ENCODE assay signal across 12 mouse cellular contexts in genomic region chr19:16140710-16141109, GRCm38 (mm10). TPM values are rescaled to one million over a fixed set of nuclear protein-coding genes. Genes with fewer than 3 reads are reported as not detected.
DNase-seq lines count a peak whose midpoint lies in the region; ATAC-seq lines count a peak whose summit lies in the region.
"Had no signal": no experiment of that assay in that cellular context is flagged by ENCODE, and none has a peak within 500 bp of the region (broad histone marks: within the 10 kb centered on the region; RNA-seq: fewer than 3 reads in every experiment).

No protein-coding gene starts in this region.

- ATAC-seq in hindbrain, embryonic 14.5 days (ENCODE audit: low FRiP score) = peak; percentile 44; the same call in 1 of the 2 replicates
- no peak for ATAC-seq in neural tube, embryonic 13.5 days (ENCODE audit: low read depth)
- no peak for ATAC-seq in liver, embryonic 11.5 days (replicated peaks; ENCODE audit: low FRiP score)

- H3K4me3 ChIP-seq in hindbrain, embryonic 14.5 days (replicated peaks; ENCODE audit: low read length) = no peak overlapping the region
- H3K4me3 ChIP-seq in hindbrain, embryonic 10.5 days = no peak overlapping the region
- no peak overlapping the region for H3K4me3 ChIP-seq in neural tube, embryonic 13.5 days
- no peak overlapping the region for H3K4me3 ChIP-seq in liver, embryonic 11.5 days (ENCODE audit: low read depth, low read length)
- H3K4me3 ChIP-seq: erythroblast, embryonic 14.5 days; limb, embryonic 15.5 days had no signal

- DNase-seq in hindbrain, embryonic 14.5 days (ENCODE audit: low spot score) = no peak
- DNase-seq in hindbrain, embryonic 10.5 days (ENCODE audit: low spot score) = no peak
- DNase-seq in neural tube, embryonic 10.5 days (ENCODE audit: extremely low spot score, low spot score) = no peak
- DNase-seq in liver, embryonic 11.5 days (ENCODE audit: low spot score) = no peak
- DNase-seq in skeletal muscle tissue, adult 2 months (ENCODE audit: low read depth, low spot score) = peak; percentile 27
- DNase-seq in adipocyte (ENCODE audit: low spot score) (no peak), MN1 (ENCODE audit: low spot score) (no peak)
- DNase-seq: cerebellum, adult 9-11 months; gastrocnemius, postnatal 14 days had no signal

- H3K27ac ChIP-seq in hindbrain, embryonic 14.5 days = no peak overlapping the region
- H3K27ac ChIP-seq in hindbrain, embryonic 10.5 days = no peak overlapping the region
- H3K27ac ChIP-seq in neural tube, embryonic 13.5 days (replicated peaks) = 0 out of 2 replicates have a peak overlapping the region, but pooled peaks have one; percentile 25
- no peak overlapping the region for H3K27ac ChIP-seq in liver, embryonic 11.5 days (ENCODE audit: low read depth, low read length)
- H3K27ac ChIP-seq: limb, embryonic 15.5 days had no signal

- no peaks in the 10 kb centered on the region for H3K36me3 ChIP-seq in hindbrain, embryonic 14.5 days (replicated peaks; ENCODE audit: control insufficient read depth, insufficient read depth)
- H3K36me3 ChIP-seq in hindbrain, embryonic 10.5 days = peaks cover 20% of the 10 kb centered on the region
- H3K36me3 ChIP-seq in neural tube, embryonic 13.5 days = peaks cover 17% of the 10 kb centered on the region; the same call in 1 of the 2 replicates
- no peaks in the 10 kb centered on the region; the same call in 1 of the 2 replicates for H3K36me3 ChIP-seq in liver, embryonic 11.5 days (ENCODE audit: control insufficient read depth, insufficient read depth, low read length)

- peaks cover 62% of the 10 kb centered on the region for H3K4me1 ChIP-seq in hindbrain, embryonic 14.5 days (replicated peaks; ENCODE audit: control insufficient read depth, insufficient read depth, low read length)
- peaks cover 61% of the 10 kb centered on the region for H3K4me1 ChIP-seq in hindbrain, embryonic 10.5 days (replicated peaks)
- peaks cover 74% of the 10 kb centered on the region for H3K4me1 ChIP-seq in neural tube, embryonic 13.5 days (replicated peaks)
- peaks cover 29% of the 10 kb centered on the region for H3K4me1 ChIP-seq in liver, embryonic 11.5 days (replicated peaks; ENCODE audit: control insufficient read depth, insufficient read depth, low read length)

- 0 out of 2 replicates have a peak overlapping the region, but pooled peaks have one; percentile 7 for H3K4me2 ChIP-seq in hindbrain, embryonic 14.5 days (replicated peaks)
- H3K4me2 ChIP-seq in neural tube, embryonic 13.5 days = no peak overlapping the region
- H3K4me2 ChIP-seq in liver, embryonic 11.5 days = peak overlapping the region; percentile 35
- H3K4me2 ChIP-seq: limb, embryonic 15.5 days had no signal

- H3K27me3 ChIP-seq in hindbrain, embryonic 14.5 days (ENCODE audit: control insufficient read depth, insufficient read depth, low read length) = no peaks in the 10 kb centered on the region
- H3K27me3 ChIP-seq in hindbrain, embryonic 10.5 days (ENCODE audit: insufficient read depth, poor library complexity, severe bottlenecking) = no peaks in the 10 kb centered on the region
- no peaks in the 10 kb centered on the region for H3K27me3 ChIP-seq in neural tube, embryonic 13.5 days
- H3K27me3 ChIP-seq in liver, embryonic 11.5 days (replicated peaks; ENCODE audit: control insufficient read depth, insufficient read depth, low read length) = no peaks in the 10 kb centered on the region
- H3K27me3 ChIP-seq: limb, embryonic 15.5 days had no signal

- H3K9me3 ChIP-seq in hindbrain, embryonic 14.5 days (ENCODE audit: control insufficient read depth, low read length) = no peaks in the 10 kb centered on the region
- H3K9me3 ChIP-seq in hindbrain, embryonic 10.5 days = no peaks in the 10 kb centered on the region
- H3K9me3 ChIP-seq in neural tube, embryonic 13.5 days = no peaks in the 10 kb centered on the region
- peaks cover 3% of the 10 kb centered on the region; the same call in 1 of the 2 replicates for H3K9me3 ChIP-seq in liver, embryonic 11.5 days (ENCODE audit: control insufficient read depth, low read length)
- H3K9me3 ChIP-seq: limb, embryonic 15.5 days had no signal

- H3K9ac ChIP-seq in hindbrain, embryonic 14.5 days = no peak overlapping the region
- peak overlapping the region; percentile 10; the same call in 1 of the 2 replicates for H3K9ac ChIP-seq in neural tube, embryonic 13.5 days
- H3K9ac ChIP-seq in liver, embryonic 11.5 days (ENCODE audit: low read depth, low read length) = no peak overlapping the region
- H3K9ac ChIP-seq: limb, embryonic 15.5 days had no signal

- 62% methylated on average over 4 of the region's 4 CpGs for WGBS in hindbrain, embryonic 14.5 days
- WGBS in hindbrain, embryonic 10.5 days = 77% methylated on average over 4 of the region's 4 CpGs
- WGBS in neural tube, embryonic 13.5 days = 64% methylated on average over 4 of the region's 4 CpGs
- WGBS in liver, embryonic 11.5 days = 38% methylated on average over 4 of the region's 4 CpGs

RNA-seq across cellular contexts. Expression of gene Gnaq, which starts 8.1 kb away (rescaled TPM):
- polyA plus RNA-seq in hindbrain, embryonic 14.5 days (2014; fragmentation: Nextera tagmentation; extraction: Ambion mirVana) = 48.4 and 53.0 TPM in 2 replicates
- 23.1 and 26.7 TPM in 2 replicates for polyA plus RNA-seq in hindbrain, embryonic 10.5 days (2016; fragmentation: Nextera tagmentation; extraction: Ambion mirVana)
- 83.3 and 88.9 TPM in 2 replicates for polyA plus RNA-seq in neural tube, embryonic 13.5 days (2015; fragmentation: Nextera tagmentation; extraction: Ambion mirVana)
- polyA plus RNA-seq in liver, embryonic 11.5 days (2014; fragmentation: Nextera tagmentation; extraction: Ambion mirVana) = 7.6 and 8.6 TPM in 2 replicates
- polyA plus RNA-seq: erythroblast, embryonic 14.5 days had no signal
